Mouse (Mus musculus) liver, embryonic 11.5 days (tissue): ENCODE measurements around the gene Prpf31. TPM values are rescaled to one million over a fixed set of nuclear protein-coding genes. Genes with fewer than 3 reads are reported as not detected.

Experiments
- ATAC-seq: fragments of 200-750 bp; cut with Nextera tagmentation; replicated peaks from 2 replicates; pipeline ENCODE4 v1.8.0; 2017; ENCODE audit warnings: moderate number of reproducible peaks, mild to moderate bottlenecking, moderate TSS enrichment, moderate library complexity; ENCODE audit not compliant: low FRiP score
- DNase-seq: peaks from one replicate; pipeline ENCODE4 v3.0.0-alpha.2; 2017; ENCODE audit warnings: low spot score
- H3K27ac ChIP-seq: fragments of 300-500 bp; sonication (generic); 2 replicates; pipeline ENCODE4 v1.5.1; 2014; ENCODE audit warnings: mild to moderate bottlenecking, low read depth, low read length, control low read depth
- H3K27me3 ChIP-seq: fragments of 300-500 bp; sonication (generic); replicated peaks from 2 replicates; pipeline ENCODE4 v1.6.1; 2014; ENCODE audit warnings: low read length, mixed read lengths; ENCODE audit not compliant: control insufficient read depth, insufficient read depth
- H3K36me3 ChIP-seq: fragments of 300-500 bp; sonication (generic); 2 replicates; pipeline ENCODE4 v1.6.1; 2014; ENCODE audit warnings: mild to moderate bottlenecking, low read length, moderate library complexity, mixed read lengths; ENCODE audit not compliant: control insufficient read depth, insufficient read depth
- H3K4me1 ChIP-seq: fragments of 300-500 bp; sonication (generic); replicated peaks from 2 replicates; pipeline ENCODE4 v1.6.1; 2014; ENCODE audit warnings: low read length, mixed read lengths; ENCODE audit not compliant: control insufficient read depth, insufficient read depth
- H3K4me2 ChIP-seq: fragments of 300-500 bp; sonication (generic); 2 replicates; pipeline ENCODE4 v1.6.1; 2014; ENCODE audit warnings: mild to moderate bottlenecking, control low read depth, moderate library complexity
- H3K4me3 ChIP-seq: fragments of 300-500 bp; sonication (generic); 2 replicates; pipeline ENCODE4 v1.5.1; 2014; ENCODE audit warnings: low read depth, low read length, control low read depth
- H3K9ac ChIP-seq: fragments of 300-500 bp; sonication (generic); 2 replicates; pipeline ENCODE4 v1.6.1; 2014; ENCODE audit warnings: low read depth, low read length, control low read depth
- H3K9me3 ChIP-seq: fragments of 300-500 bp; sonication (generic); 2 replicates; pipeline ENCODE4 v1.6.1; 2016; ENCODE audit warnings: low read length, inconsistent platforms, mixed read lengths; ENCODE audit not compliant: control insufficient read depth
- WGBS: fragments of 180-500 bp; shearing (Covaris S2); extraction: QIAGEN DNeasy Blood & Tissue Kit; methylation state at CpG from one replicate; pipeline ENCODE4 v1.1.7; 2014; 5-methylcytosine and 5-hydroxymethylcytosine counted together
- polyA plus RNA-seq: library from polyadenylated mRNA; unstranded; fragments of >200 nt; fragmentation: Nextera tagmentation; extraction: Ambion mirVana; gene quantifications from 2 replicates; pipeline ENCODE4 v1.2.1, GENCODE M21; 2014

The Prpf31 gene
- polyA plus RNA-seq, 1 experiment from 2014 or later: 136 TPM

- Histone ChIP-seq H3K27me3 (no peaks in the 10 kb centered on the region), H3K4me1 (peaks cover 2% of the 10 kb centered on the region), H3K9me3 (no peaks in the 10 kb centered on the region), H3K4me3 (no peak overlapping the region), H3K36me3 (no peaks in the 10 kb centered on the region; the same call in 1 of the 2 replicates), H3K9ac (no peak overlapping the region), H3K27ac (no peak overlapping the region), H3K4me2 (no peak overlapping the region)
- DNase-seq (no peak), ATAC-seq (no peak)
- 79% methylated on average over 3 of the region's 3 CpGs for WGBS
Measured at GRCm38 (mm10) chr7:3614021-3614420, 15.8 kb upstream of the Prpf31 start.

GRCm38 (mm10) chr7:3616057-3616388 is 13.8 kb upstream of the Prpf31 start, which contains the start of gene Oscar:
TSS of gene Oscar (minus strand) at chr7:3616157.
- H3K9me3 ChIP-seq: no peaks in the 10 kb centered on the region
- H3K36me3 ChIP-seq: peaks cover 6% of the 10 kb centered on the region
- peak within 1 kb of the TSS; percentile 72 for H3K4me3 ChIP-seq
- H3K4me1 ChIP-seq: peaks cover 2% of the 10 kb centered on the region
- WGBS: 68% methylated on average over 4 of the region's 4 CpGs
- H3K9ac ChIP-seq: no peak within 1 kb of the TSS
- ATAC-seq (no peak), DNase-seq (no peak)
- peak within 1 kb of the TSS; percentile 53 for H3K4me2 ChIP-seq
- H3K27ac ChIP-seq: no peak within 1 kb of the TSS
- H3K27me3 ChIP-seq: no peaks in the 10 kb centered on the region

- WGBS: 34% methylated on average over 6 of the region's 6 CpGs
- H3K9me3 ChIP-seq: no peaks in the 10 kb centered on the region
- peak overlapping the region; percentile 53 for H3K4me2 ChIP-seq
- peaks cover 2% of the 10 kb centered on the region for H3K4me1 ChIP-seq
- no peak for DNase-seq
- H3K36me3 ChIP-seq: peaks cover 6% of the 10 kb centered on the region
- peak overlapping the region; percentile 72 for H3K4me3 ChIP-seq
- H3K9ac ChIP-seq: no peak overlapping the region
- H3K27ac ChIP-seq: no peak overlapping the region
- H3K27me3 ChIP-seq: no peaks in the 10 kb centered on the region
- ATAC-seq: peak; percentile 40
Measured at GRCm38 (mm10) chr7:3616389-3617241, 13.2 kb upstream of the Prpf31 start.

GRCm38 (mm10) chr7:3617242-3617995 is 12.4 kb upstream of the Prpf31 start, which contains the start of gene Ndufa3:
TSS of gene Ndufa3 (plus strand) at chr7:3617373.
- Histone ChIP-seq H3K4me2 (peak within 1 kb of the TSS; percentile 88), H3K4me1 (peaks cover 2% of the 10 kb centered on the region), H3K27ac (no peak within 1 kb of the TSS), H3K27me3 (no peaks in the 10 kb centered on the region), H3K9ac (peak within 1 kb of the TSS; percentile 77), H3K36me3 (peaks cover 6% of the 10 kb centered on the region), H3K4me3 (peak within 1 kb of the TSS; percentile 72), H3K9me3 (no peaks in the 10 kb centered on the region)
- WGBS: 1% methylated on average over 32 of the region's 32 CpGs
- DNase-seq (peak; percentile 75), ATAC-seq (peak; percentile 96)

- WGBS: 32% methylated on average over 4 of the region's 4 CpGs
- Histone ChIP-seq H3K9me3 (no peaks in the 10 kb centered on the region), H3K27me3 (no peaks in the 10 kb centered on the region), H3K36me3 (peaks cover 10% of the 10 kb centered on the region), H3K4me1 (peaks cover 15% of the 10 kb centered on the region), H3K4me2 (peak overlapping the region; percentile 87), H3K27ac (no peak overlapping the region), H3K9ac (peak overlapping the region; percentile 72), H3K4me3 (peak overlapping the region; percentile 72)
- ATAC-seq (peak; percentile 41), DNase-seq (no peak)
Measured at GRCm38 (mm10) chr7:3629030-3629429, 755 bp upstream of the Prpf31 start.

GRCm38 (mm10) chr7:3630478-3630815 is 662 bp downstream of the Prpf31 start:
- H3K9me3 ChIP-seq: no peaks in the 10 kb centered on the region
- peak overlapping the region; percentile 72 for H3K4me3 ChIP-seq
- peaks cover 8% of the 10 kb centered on the region; the same call in 1 of the 2 replicates for H3K36me3 ChIP-seq
- peak overlapping the region; percentile 35; the same call in 1 of the 2 replicates for H3K27ac ChIP-seq
- ATAC-seq: peak; percentile 7; the same call in 1 of the 2 replicates
- H3K4me2 ChIP-seq: peak overlapping the region; percentile 87
- WGBS: 49% methylated on average over 3 of the region's 3 CpGs
- no peak for DNase-seq
- peak overlapping the region; percentile 72 for H3K9ac ChIP-seq
- H3K27me3 ChIP-seq: no peaks in the 10 kb centered on the region
- peaks cover 15% of the 10 kb centered on the region for H3K4me1 ChIP-seq

GRCm38 (mm10) chr7:3643412-3643811 is 13.6 kb downstream of the Prpf31 start:
- 57% methylated on average over 5 of the region's 5 CpGs for WGBS
- Histone ChIP-seq H3K36me3 (peaks cover 21% of the 10 kb centered on the region), H3K4me2 (peak overlapping the region; percentile 90), H3K27ac (no peak overlapping the region), H3K27me3 (no peaks in the 10 kb centered on the region), H3K9me3 (no peaks in the 10 kb centered on the region), H3K4me1 (peaks cover 25% of the 10 kb centered on the region), H3K9ac (no peak overlapping the region), H3K4me3 (no peak overlapping the region)
- DNase-seq: no peak
- ATAC-seq: no peak

- 0 out of 2 replicates have a peak overlapping the region, but pooled peaks have one; percentile 20 for H3K9ac ChIP-seq
- DNase-seq (no peak), ATAC-seq (no peak)
- H3K4me1 ChIP-seq: peaks cover 29% of the 10 kb centered on the region
- no peaks in the 10 kb centered on the region for H3K9me3 ChIP-seq
- H3K4me3 ChIP-seq: peak overlapping the region; percentile 99
- peak overlapping the region; percentile 90 for H3K4me2 ChIP-seq
- H3K36me3 ChIP-seq: peaks cover 19% of the 10 kb centered on the region
- no peaks in the 10 kb centered on the region for H3K27me3 ChIP-seq
- 18% methylated on average over 9 of the region's 9 CpGs for WGBS
- H3K27ac ChIP-seq: peak overlapping the region; percentile 6; the same call in 1 of the 2 replicates
Measured at GRCm38 (mm10) chr7:3643843-3644242, 14.1 kb downstream of the Prpf31 start.
